Mouse (Mus musculus) cerebellum, adult 11 months (tissue): ENCODE data around the gene Fam206a.

Source experiments
- DNase-seq: peaks from one replicate; pipeline ENCODE4 v3.0.0; 2022

Gene Fam206a

DNA sequence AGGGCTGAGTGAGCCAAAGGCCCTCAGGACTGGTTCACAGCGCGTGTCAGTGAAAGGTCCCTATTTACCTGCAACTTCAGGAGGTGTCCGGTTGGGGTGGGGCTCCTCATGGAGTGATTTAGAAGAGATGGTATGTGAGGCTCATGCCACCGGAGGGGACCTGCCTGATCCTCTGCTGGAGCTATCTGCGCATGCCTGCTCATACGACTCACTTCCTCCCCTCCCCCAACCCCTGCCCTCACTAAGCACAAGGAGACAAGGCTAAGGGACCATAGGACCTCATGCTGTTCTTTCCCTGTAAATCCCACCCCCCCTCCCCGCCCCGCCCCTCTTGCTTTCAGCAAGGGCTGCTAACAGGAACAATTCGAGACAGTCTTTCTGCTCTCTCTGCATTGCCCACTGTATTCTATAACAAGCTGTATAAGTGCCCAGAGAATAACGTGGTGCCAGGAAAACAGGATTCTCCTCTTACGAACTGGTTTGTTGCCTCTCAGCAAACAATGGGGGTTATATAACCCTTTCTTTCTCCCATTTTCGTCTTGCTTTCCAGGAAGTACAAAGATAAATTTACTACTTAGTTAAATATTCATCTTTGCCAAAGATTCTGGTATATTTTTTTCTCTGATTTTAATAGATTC is 43.9 kb downstream of the Fam206a start:
- no peak for DNase-seq

GRCm38 (mm10) chr4:56847400-56847799 is 45.3 kb downstream of the Fam206a start:
- no peak for DNase-seq

GRCm38 (mm10) chr4:56848044-56848443 is 45.9 kb downstream of the Fam206a start:
- DNase-seq = no peak

DNA sequence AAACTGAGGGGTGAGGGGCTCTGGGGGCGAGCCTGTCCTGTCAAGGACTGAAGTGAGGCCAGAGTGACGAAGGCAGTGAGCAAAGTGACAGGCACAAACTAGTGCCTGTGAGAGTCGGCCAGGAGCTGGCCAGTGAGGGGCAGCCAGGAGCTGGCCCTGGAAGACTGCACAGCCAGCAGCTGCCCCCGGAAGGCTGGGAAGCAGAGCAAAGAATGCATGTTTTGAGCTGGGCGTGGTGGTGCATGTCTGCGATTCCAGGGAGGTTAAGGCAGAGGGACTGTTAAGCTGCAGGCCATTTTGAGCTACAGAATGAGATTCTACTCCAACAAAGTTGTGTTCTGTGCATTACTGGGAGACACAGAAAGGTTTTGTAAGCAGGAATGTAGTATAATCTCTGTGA is 48.6 kb downstream of the Fam206a start:
- no peak for DNase-seq

DNA sequence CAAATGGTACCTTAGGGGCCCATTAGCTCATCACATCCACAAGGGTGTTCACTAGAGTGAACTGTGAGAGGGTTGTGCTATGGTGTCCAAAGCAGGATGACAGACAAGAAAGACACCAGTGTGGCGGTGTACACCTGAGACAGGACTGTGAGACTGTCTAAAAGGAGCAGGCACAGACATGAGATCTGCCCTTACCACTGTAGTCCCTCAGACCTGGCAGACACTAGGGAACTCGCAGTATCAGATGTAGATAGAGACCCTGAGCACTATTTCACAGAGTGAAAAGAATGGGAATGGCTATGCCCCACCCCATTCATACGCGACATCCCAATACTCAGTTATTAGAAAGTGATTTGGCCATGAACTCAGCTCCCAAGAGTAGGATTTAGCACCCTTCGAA is 53.8 kb downstream of the Fam206a start:
- no peak for DNase-seq

GRCm38 (mm10) chr4:56856371-56856949 is 54.3 kb downstream of the Fam206a start:
- no peak for DNase-seq

DNA sequence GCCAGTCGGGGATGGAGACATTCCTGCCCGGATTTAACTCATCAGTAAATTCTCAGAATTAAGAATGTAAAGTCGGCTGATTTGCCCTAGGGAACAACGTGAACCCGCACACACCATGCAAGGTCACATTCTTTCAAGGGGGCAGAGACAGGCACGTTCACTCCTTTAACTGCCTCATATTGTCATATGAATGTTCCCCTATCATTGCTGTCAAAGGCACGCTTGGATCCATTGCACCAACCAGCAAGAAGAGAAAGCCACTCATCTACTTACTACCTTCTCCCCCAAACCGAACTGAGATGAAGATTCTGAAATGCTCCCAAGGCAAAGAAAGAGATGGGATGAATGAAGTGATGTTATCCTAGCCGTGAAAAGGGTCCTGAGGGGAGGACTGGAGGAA is 56.6 kb downstream of the Fam206a start:
- DNase-seq = no peak
